Mouse (Mus musculus) thymus, postnatal 10 days (tissue): ENCODE measurements around the gene Rhog.

Experiments
- DNase-seq, 2 experiments: peaks; one replicate each; pipeline ENCODE4 v3.0.0; 2021; ENCODE audit warnings: low spot score in 2 of 2

Gene Rhog

DNA sequence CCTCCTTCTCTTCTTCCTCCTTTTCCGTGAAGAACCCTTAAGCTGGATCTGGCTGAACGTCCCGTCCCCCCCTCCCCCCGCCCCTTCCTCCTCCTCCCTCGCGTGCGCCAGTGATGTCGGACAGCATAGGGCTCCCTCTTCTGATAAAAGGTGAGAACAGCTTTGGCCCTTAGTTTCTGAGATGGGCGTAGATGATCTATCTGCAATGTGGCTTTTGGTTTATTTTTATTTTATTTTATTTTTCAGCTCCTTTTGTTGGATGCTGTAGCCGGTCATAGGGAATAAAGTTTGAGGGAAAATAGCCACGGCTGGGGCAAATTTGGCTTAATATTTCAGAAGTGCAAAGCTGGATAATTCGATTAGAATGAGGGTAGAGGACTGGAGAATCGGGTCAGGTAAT lies 33.5 kb downstream of the Rhog start:
- DNase-seq, result peak in 1 of 2 experiments; percentile 40

DNA sequence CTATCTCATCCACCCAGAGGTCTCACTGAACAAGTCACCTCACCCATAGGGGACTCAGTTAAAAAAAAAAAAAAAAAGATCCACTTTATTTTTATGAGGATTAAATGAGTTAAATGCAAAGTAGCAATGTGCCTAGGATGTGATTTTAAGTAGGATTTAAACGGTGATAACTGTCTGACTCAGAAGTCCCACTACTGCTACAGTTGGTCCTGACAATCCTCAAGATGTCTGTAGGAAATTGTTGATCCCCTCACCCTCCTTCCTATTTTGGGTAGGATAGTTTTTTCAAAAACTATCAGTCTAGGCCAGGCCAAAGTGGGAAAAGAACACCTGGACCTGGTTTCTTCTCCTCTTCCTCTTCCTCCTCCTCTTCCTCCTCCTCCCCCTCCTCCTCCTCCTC lies 34.0 kb downstream of the Rhog start:
- no peak for DNase-seq

DNA sequence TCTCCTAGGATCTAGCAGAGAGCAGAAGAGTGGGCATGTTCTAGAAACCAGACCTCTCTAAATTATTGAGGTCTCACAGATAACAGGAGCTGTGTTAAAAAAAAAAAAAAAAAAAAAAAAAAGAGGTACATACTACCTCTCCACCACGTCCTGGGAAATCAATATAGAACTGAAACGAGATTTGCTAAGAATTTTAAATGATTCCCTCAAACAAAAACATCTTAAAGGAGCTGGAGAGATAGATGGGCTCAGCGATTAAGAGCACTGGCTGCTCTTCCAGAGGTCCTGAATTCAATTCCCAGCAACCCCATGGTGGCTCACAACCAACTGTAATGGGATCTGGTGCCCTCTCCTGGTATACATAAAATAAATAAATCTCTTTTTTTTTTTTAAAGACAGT lies 44.8 kb downstream of the Rhog start:
- DNase-seq, result no peak

DNA sequence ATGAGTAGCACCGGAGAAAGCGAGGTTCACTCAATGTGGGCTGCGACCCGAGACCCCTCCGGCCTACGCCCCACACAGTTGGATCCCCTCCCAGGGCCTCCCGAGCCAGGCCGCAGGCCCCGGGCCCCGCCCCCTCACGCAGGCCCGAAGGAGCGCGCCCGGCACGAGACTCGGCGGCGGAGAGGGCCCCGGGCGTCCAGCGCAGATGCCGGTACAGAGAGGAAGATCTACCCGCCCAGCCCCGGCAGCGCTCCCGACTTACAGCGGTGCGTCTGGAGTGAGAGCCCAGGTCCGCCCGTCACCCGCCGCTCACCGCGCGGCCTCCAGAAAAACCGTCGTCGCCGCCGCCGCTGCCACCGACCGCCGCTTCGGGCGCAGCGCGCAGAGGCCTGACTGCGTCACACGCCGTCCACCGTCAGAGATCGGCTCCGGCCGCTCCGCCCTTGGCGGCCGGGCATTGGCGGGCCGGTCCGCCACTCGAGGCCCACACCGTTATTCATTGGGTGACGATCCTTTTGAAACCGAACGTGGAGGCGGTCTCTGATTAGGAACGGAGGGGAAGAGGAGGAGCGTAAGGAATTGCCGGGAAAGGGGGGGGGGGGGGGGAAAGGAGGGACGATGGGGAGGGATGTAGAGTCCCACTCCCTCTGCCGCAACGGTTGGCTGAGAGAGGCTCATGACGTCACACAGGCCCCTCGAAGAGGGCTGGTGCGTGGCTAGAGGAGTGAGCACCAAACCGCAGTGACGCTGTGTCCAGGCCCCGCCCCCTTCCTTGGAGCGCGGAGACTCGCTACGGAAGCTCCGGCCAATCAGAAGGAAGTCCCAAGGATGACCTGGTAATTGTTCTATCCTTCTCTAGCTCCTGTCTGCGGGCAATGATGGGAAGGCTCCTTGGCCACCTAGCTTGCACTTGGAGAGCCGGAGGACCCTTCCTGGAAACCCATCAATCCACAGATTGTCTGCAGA lies 45.8 kb downstream of the Rhog start, which contains the start of the genes Nup98 and Pgap2:
Nup98 (minus strand) TSS at position 421 of the 966 bp plus-strand sequence.
Pgap2 (plus strand) TSS at position 453 of the 966 bp plus-strand sequence.
- DNase-seq, result peak; percentile 98

DNA sequence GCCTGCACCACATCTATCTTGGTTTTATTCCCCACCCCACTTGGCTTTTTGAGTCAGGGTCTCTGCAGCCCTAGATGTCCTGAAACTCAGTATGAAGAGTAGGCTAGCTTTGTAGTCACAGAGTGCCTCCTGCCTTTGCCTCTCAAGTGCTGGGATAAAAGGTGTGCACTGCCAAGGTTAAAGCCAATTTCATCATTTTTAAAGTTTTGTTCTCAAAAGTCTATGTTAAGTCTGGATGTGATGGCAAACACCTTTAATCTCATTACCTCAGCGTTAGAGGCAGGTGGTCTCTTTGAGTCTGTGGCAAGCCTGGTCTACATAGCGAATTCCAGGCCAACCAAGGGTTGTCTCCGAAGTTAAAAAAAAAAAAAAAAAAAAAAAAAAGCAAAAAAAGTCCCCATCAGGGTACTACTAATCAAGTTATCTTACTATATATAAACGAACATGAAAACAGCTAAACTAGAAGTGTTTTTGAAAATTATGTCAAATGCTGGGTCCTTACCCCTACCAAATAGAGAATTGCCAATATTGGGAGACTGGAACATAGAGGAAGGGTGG lies 47.0 kb downstream of the Rhog start:
- DNase-seq, result no peak

DNA sequence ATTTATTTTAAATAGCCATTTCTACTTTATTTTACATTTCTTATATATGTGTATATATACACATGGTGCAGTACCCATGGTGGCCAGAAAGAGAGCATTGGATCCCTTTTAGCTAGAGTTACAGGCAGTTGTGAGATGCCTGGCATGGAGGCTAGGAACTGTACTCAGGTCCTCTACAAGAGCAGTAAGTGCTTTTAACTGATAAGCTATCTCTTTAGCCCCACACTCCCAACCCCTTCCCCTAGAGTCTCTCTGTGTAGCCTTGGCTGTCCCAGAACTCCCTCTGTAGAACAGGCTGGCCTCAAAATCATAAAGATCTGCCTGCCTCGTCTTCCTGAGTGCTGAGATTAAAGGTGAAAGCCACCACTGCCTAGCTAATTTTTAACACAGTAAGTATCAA lies 50.2 kb downstream of the Rhog start:
- no peak for DNase-seq

DNA sequence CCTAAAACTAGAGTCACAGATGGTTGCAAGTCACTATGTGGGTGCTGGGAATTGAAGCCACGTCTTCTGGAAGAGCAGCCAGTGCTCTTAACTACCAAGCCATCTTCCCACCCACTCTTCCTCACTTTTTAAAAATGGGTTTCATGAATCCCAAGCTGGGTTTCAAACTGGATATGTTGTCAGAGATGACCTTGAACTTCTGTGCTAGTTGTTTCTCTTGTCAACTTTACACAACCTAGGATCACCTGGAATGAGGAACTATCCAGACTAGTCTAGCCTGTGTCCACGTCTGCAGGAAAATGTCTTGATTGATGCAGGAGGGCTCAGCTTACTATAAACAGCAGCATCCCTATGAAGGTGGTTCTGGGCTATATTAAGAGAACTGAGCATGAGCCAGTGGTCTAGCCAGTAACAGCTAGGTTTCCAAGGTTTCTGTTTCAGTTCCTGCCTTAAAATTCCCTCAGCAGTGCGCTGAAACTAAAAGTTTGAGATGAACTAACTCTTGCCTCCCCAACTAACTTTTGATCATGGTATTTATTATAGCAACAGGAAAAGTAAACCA lies 51.5 kb downstream of the Rhog start:
- no peak for DNase-seq

DNA sequence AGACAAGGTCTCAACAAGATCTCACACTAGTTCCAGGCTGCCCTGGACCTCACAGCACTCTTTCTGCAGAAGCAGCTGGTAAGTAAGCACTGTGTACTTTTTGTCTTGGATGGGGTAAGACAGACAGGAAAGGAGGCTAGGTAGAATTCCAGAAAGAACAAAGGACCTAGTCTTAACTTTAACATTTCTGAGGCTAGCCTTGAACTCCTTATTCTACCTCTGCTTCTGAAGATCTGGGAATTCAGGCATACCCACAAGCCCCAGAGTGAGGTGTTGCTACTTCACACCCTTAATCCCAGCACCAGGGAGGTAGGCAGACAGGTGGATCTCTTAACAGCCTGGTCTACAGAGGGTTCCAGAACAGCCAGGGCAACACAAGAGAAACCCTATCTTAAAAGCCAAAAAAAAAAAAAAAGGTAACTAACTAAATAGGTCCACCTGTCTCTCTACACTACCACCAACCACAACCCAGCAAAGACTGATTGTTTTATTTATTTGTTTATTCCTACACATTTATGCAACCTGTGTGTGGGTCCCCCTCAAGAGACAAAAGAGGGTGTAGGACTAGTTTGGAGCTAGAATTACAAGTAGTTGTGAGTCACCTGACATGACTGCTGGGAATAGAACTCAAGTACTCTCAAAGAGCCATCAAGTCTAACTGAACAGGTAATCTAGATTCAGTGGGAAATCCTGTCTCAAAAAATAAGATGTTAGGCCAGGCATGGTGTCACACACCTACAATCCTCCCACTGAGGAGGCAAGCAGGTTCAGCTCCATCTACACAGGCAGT lies 54.7 kb downstream of the Rhog start:
- no peak for DNase-seq

DNA sequence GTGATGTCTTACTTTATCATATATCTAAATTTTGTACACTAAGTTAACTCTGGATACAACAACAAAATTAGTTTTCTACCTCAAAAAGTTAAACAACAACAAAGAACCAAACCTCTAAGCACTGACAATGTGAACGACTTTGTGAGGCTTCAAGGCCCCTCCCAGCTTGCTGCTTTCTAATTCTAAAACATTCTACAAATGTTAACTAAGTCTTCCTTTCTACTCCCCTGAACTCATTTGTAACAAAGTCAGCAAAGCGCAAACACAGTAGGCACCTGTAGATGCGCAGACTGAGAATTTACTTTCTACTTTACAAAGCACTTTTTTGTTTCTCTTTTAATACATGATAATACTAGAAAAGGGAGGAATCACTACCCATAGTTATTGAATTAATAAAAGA lies 55.3 kb downstream of the Rhog start:
- no peak for DNase-seq

DNA sequence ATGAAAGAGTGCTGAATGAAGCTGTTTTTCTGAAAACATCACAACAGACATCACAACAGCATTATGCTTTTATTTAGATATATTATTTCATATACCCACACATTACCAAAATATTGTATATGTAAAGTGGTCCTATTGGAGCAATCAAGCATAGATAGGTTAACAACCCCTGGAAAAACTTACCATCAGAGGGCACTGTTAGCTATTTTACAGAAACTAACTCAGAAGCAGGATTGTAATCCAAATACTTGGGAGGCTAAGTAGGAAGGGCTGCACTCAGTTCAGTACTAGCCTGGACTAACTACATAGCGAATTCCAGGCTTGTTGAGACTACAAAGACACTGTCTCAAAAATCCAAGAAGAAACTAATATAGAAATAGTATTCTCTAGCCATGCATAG lies 63.5 kb downstream of the Rhog start:
- DNase-seq, result peak in 1 of 2 experiments; percentile 9
